Mouse (Mus musculus): ENCODE measurements around the gene Npas1. TPM values are rescaled to one million over a fixed set of nuclear protein-coding genes. Genes with fewer than 3 reads are reported as not detected.
A peak's percentile ranks its signal among the peaks of the same experiment; 100 is the strongest.

Npas1 gene
- total and polyA plus RNA-seq, 2 experiments from 2014 or later: 10.1 to 12.6 TPM

DNA sequence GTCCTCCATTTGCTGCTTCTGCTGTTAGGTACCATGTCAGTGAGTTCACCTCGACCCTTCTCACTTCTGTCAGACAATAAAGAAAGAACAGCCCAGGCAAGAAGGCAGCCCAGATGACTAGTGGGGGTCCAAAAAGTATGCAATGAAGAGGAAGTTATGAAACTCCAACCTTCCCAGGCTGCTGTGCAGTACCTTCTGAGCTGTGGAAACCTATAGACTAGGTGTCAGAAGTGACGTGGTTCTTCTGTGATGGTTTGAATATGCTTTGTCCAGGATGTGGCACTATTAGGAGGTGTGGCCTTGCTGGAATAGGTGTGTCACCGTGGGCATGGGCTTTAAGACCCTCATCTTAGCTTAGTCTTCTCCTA lies 27.7 kb upstream of the Npas1 start:
- H3K9me3 ChIP-seq (ENCODE audit: low read length): no peaks in the 10 kb centered on the region
- no peak overlapping the region for H3K27ac ChIP-seq (ENCODE audit: low read depth, low read length)
- no peak overlapping the region for H3K4me3 ChIP-seq (ENCODE audit: low read depth, low read length)
- ATAC-seq (no peak), DNase-seq (no peak)
- TF ChIP-seq CTCF (IDR thresholded peaks at IDR 0.05; ENCODE audit: low read depth): no peak
- no peak overlapping the region for H3K4me2 ChIP-seq (ENCODE audit: low read depth)
- H3K9ac ChIP-seq: no peak overlapping the region
- WGBS: 82% methylated on average over 3 of the region's 3 CpGs
- H3K4me1 ChIP-seq (ENCODE audit: insufficient read depth): no peaks in the 10 kb centered on the region
- peaks cover 51% of the 10 kb centered on the region for H3K36me3 ChIP-seq (ENCODE audit: insufficient read depth)
- no peaks in the 10 kb centered on the region for H3K27me3 ChIP-seq (ENCODE audit: insufficient read depth, low read length)

DNA sequence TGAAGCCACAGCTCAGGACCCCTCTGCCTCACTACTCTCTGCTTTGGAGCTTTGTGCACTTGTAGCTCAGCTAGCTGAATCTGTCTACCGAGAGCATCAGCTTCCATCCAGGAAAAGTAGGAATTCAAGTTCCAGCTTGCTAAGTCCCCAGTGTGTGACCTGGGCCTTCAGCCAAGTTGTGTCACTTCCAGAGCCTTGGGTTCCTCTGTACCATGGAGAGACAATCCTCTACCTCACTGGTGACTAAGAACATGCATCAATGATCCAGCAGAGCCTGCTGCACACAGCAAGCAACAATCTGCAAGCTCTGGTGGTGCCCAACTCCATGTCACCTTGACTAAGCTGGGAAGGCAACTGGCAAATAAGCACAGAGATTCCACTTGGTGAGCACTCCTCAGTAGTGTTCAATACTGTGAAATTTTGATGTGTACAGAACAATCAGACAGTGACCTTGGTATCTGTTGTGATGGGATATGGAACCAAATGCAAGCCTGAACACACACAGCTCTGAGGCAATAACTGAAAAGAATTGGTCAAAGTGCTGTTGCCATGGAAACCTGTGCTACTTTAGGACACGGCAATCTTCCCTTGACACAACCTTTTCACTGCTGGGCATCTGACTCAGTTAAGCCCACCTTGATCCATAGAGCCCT lies 27.2 kb upstream of the Npas1 start:
- no peak for TF ChIP-seq CTCF (IDR thresholded peaks at IDR 0.05; ENCODE audit: low read depth)
- Histone ChIP-seq H3K27me3 (ENCODE audit: insufficient read depth, low read length) (no peaks in the 10 kb centered on the region), H3K4me3 (ENCODE audit: low read depth, low read length) (no peak overlapping the region), H3K4me1 (ENCODE audit: insufficient read depth) (no peaks in the 10 kb centered on the region), H3K9ac (no peak overlapping the region), H3K4me2 (ENCODE audit: low read depth) (no peak overlapping the region), H3K27ac (ENCODE audit: low read depth, low read length) (no peak overlapping the region), H3K9me3 (ENCODE audit: low read length) (no peaks in the 10 kb centered on the region), H3K36me3 (ENCODE audit: insufficient read depth) (peaks cover 50% of the 10 kb centered on the region)
- DNase-seq: no peak
- peak; percentile 10; the same call in 1 of the 2 replicates for ATAC-seq
- 54% methylated on average over 2 of the region's 2 CpGs for WGBS

DNA sequence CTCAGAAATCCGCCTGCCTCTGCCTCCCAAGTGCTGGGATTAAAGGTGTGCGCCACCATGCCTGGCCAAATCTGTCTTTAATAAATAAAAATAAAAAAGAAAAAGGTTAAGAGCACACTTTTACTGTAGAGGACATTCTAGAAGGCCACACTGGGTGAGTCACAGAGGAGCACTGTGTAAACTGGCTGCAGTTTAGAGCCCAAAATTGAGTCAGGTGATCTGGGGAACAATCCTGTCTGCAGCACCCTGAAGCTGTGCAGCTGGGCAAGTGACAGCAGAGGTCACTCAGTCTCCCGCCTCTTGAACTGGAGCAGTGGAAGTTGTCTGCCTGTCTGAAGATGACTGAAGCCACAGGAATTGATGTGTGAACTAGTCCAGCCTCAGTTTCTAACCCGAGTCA lies 24.0 kb upstream of the Npas1 start:
- H3K4me1 ChIP-seq (ENCODE audit: insufficient read depth): no peaks in the 10 kb centered on the region
- DNase-seq (no peak), ATAC-seq (no peak)
- peaks cover 71% of the 10 kb centered on the region for H3K36me3 ChIP-seq (ENCODE audit: insufficient read depth)
- no peak for TF ChIP-seq CTCF (IDR thresholded peaks at IDR 0.05; ENCODE audit: low read depth)
- H3K9me3 ChIP-seq (ENCODE audit: low read length): no peaks in the 10 kb centered on the region
- H3K4me3 ChIP-seq (ENCODE audit: low read depth, low read length): no peak overlapping the region
- no peak overlapping the region for H3K27ac ChIP-seq (ENCODE audit: low read depth, low read length)
- H3K9ac ChIP-seq: no peak overlapping the region
- H3K27me3 ChIP-seq (ENCODE audit: insufficient read depth, low read length): no peaks in the 10 kb centered on the region
- 93% methylated on average over 4 of the region's 4 CpGs for WGBS
- H3K4me2 ChIP-seq (ENCODE audit: low read depth): no peak overlapping the region

DNA sequence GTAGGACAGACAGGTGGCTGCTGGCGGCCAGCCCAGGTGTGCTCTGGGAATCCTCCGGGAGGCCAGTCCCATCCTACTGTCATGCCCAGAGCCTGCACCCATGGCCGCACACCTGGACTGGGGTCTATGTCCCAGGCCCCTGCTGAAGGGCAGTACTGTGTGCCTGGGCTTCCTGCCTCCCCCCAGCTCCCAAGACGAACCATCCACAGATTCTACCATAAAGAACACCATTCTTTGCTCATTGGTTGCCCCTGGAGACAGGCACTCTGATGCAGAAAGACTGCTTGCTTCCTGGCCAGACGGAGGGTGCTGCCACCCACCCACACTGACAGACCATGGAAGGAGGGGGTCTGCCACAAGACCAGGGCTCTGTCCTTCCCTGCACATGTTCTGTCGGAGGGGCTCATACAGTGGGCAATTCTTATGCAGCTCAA lies 22.2 kb upstream of the Npas1 start:
- WGBS: 75% methylated on average over 6 of the region's 6 CpGs
- no peak overlapping the region for H3K4me2 ChIP-seq (ENCODE audit: low read depth)
- ATAC-seq: peak; percentile 81
- no peak overlapping the region for H3K4me3 ChIP-seq (ENCODE audit: low read depth, low read length)
- DNase-seq: no peak
- no peaks in the 10 kb centered on the region for H3K9me3 ChIP-seq (ENCODE audit: low read length)
- H3K4me1 ChIP-seq (ENCODE audit: insufficient read depth): no peaks in the 10 kb centered on the region
- no peak overlapping the region for H3K9ac ChIP-seq
- H3K27ac ChIP-seq (ENCODE audit: low read depth, low read length): no peak overlapping the region
- peaks cover 70% of the 10 kb centered on the region for H3K36me3 ChIP-seq (ENCODE audit: insufficient read depth)
- no peaks in the 10 kb centered on the region for H3K27me3 ChIP-seq (ENCODE audit: insufficient read depth, low read length)
- TF ChIP-seq CTCF (IDR thresholded peaks at IDR 0.05; ENCODE audit: low read depth): no peak

DNA sequence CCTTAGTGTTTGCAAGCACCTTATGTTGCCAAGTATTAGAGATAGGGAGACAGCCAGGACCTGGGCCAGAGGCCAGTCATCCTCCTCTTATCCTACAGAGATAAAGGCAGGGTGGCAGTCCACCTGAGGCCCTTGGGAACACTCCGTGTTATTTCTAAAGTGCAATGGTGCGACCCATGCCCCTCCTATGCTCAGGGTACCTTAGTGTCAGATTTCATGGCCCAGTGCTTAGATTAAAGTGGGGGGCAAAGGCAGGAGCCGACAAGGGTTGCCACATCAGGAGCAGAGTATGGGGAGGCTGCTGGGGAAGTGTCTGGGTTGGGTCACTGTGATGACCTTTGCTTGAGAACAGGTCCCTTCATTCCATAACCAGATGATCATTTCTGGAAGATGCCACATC lies 18.7 kb upstream of the Npas1 start:
- Histone ChIP-seq H3K27ac (ENCODE audit: low read depth, low read length) (no peak overlapping the region), H3K27me3 (ENCODE audit: insufficient read depth, low read length) (no peaks in the 10 kb centered on the region), H3K36me3 (ENCODE audit: insufficient read depth) (peaks cover 45% of the 10 kb centered on the region), H3K4me3 (ENCODE audit: low read depth, low read length) (no peak overlapping the region), H3K4me1 (ENCODE audit: insufficient read depth) (no peaks in the 10 kb centered on the region), H3K9me3 (ENCODE audit: low read length) (no peaks in the 10 kb centered on the region), H3K4me2 (ENCODE audit: low read depth) (no peak overlapping the region), H3K9ac (no peak overlapping the region)
- WGBS: 95% methylated on average over 3 of the region's 3 CpGs
- DNase-seq: no peak
- TF ChIP-seq CTCF (IDR thresholded peaks at IDR 0.05; ENCODE audit: low read depth): no peak
- ATAC-seq: no peak

DNA sequence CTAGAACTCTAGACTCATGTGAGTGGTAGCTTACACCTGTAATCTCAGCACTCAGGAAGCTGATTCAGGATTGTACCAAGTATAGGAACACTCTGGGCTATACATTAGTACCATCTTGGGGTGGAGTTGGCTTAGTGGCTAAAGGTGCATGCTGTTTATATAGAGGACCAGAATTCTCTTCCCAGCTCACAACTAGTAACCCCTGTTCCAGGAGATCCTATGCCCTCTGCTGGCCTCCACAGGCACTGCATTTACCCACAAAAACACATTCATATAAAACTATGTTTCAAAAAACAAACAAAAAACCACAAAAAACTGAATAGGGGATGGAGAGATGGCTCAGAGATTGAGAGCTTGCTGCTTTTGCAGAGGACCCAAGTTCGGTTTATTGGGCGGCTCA lies 15.8 kb upstream of the Npas1 start:
- TF ChIP-seq CTCF (IDR thresholded peaks at IDR 0.05; ENCODE audit: low read depth): peak; percentile 69
- no peaks in the 10 kb centered on the region for H3K4me1 ChIP-seq (ENCODE audit: insufficient read depth)
- 46% methylated on average over 2 of the region's 2 CpGs for WGBS
- no peak overlapping the region for H3K4me2 ChIP-seq (ENCODE audit: low read depth)
- H3K9ac ChIP-seq: no peak overlapping the region
- peak; percentile 26; the same call in 1 of the 2 replicates for ATAC-seq
- DNase-seq: peak; percentile 60
- H3K36me3 ChIP-seq (ENCODE audit: insufficient read depth): peaks cover 34% of the 10 kb centered on the region
- no peaks in the 10 kb centered on the region for H3K27me3 ChIP-seq (ENCODE audit: insufficient read depth, low read length)
- no peaks in the 10 kb centered on the region for H3K9me3 ChIP-seq (ENCODE audit: low read length)
- no peak overlapping the region for H3K4me3 ChIP-seq (ENCODE audit: low read depth, low read length)
- no peak overlapping the region for H3K27ac ChIP-seq (ENCODE audit: low read depth, low read length)

DNA sequence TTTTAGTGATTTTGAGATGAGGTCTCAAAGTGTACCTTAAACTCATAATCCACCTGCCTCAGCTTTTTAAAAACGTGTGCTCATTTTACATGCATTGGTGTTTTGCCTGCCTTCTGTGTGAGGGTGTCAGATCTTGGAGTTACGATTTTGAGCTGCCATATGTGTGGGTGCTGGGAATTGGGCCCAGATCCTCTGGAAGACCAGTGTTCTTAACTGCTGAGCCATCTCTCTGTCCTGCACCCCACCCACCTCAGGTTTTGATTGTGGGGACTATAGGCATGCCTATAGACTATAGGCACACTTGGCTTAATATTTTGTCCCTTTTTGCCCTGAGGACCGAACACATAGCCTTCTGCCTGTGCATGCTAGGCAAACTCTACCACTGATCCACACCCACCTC lies 14.7 kb upstream of the Npas1 start:
- no peak for TF ChIP-seq CTCF (IDR thresholded peaks at IDR 0.05; ENCODE audit: low read depth)
- Histone ChIP-seq H3K4me2 (ENCODE audit: low read depth) (no peak overlapping the region), H3K9ac (no peak overlapping the region), H3K4me3 (ENCODE audit: low read depth, low read length) (no peak overlapping the region), H3K36me3 (ENCODE audit: insufficient read depth) (peaks cover 22% of the 10 kb centered on the region), H3K9me3 (ENCODE audit: low read length) (no peaks in the 10 kb centered on the region), H3K27ac (ENCODE audit: low read depth, low read length) (no peak overlapping the region), H3K27me3 (ENCODE audit: insufficient read depth, low read length) (no peaks in the 10 kb centered on the region), H3K4me1 (ENCODE audit: insufficient read depth) (no peaks in the 10 kb centered on the region)
- peak; percentile 25; the same call in 1 of the 2 replicates for ATAC-seq
- no peak for DNase-seq
- 56% methylated on average over 3 of the region's 3 CpGs for WGBS

Measured in forebrain, postnatal 0 days (tissue).